Mouse (Mus musculus) gastrocnemius, postnatal 25 days (tissue): ENCODE results near the gene Hist1h4c. TPM values are rescaled to one million over a fixed set of nuclear protein-coding genes. Genes with fewer than 3 reads are reported as not detected.
"Not testable (repeated sequence)": the region's sequence is repeated elsewhere in the genome, so short reads cannot be mapped to it uniquely, and the experiment has no call there.

Experiments used
- DNase-seq: peaks from one replicate; pipeline ENCODE4 v3.0.0; 2022
- total RNA-seq, 2 experiments: library from RNA; stranded (reverse); gene quantifications; 1 replicate in 1 of 2; 2 replicates in 1 of 2; pipeline ENCODE4 v1.2.3; 2021

Hist1h4c gene
- total RNA-seq, 2 experiments from 2014 or later: 53.1 to 63.8 TPM

- DNase-seq: no peak
Observed at GRCm38 (mm10) chr13:23695514-23695913, 2.7 kb downstream of the Hist1h4c start, which contains the start of gene Hist1h1t. Hist1h1t (plus strand) TSS chr13:23695814.

GRCm38 (mm10) chr13:23694956-23695355, 3.3 kb downstream of the Hist1h4c start:
- no peak for DNase-seq

GRCm38 (mm10) chr13:23693856-23694440, 4.3 kb downstream of the Hist1h4c start:
- no peak for DNase-seq

- DNase-seq: no peak
Observed at GRCm38 (mm10) chr13:23689459-23689858, 8.8 kb downstream of the Hist1h4c start.

- no peak for DNase-seq
Observed at GRCm38 (mm10) chr13:23688956-23689355, 9.3 kb downstream of the Hist1h4c start.

- no peak for DNase-seq
Observed at GRCm38 (mm10) chr13:23687907-23688306, 10.3 kb downstream of the Hist1h4c start.

- no peak for DNase-seq
Observed at GRCm38 (mm10) chr13:23687181-23687580, 11.1 kb downstream of the Hist1h4c start.

- no peak for DNase-seq
Observed at GRCm38 (mm10) chr13:23685966-23686365, 12.3 kb downstream of the Hist1h4c start.

GRCm38 (mm10) chr13:23685121-23685861, 13.0 kb downstream of the Hist1h4c start:
- no peak for DNase-seq

GRCm38 (mm10) chr13:23684295-23684945, 13.8 kb downstream of the Hist1h4c start:
- not testable (repeated sequence) for DNase-seq

GRCm38 (mm10) chr13:23683755-23684281, 14.4 kb downstream of the Hist1h4c start, which contains the start of the genes Hist1h2ac and Hist1h2bc:
Hist1h2ac (minus strand) TSS chr13:23683948.
Hist1h2bc (plus strand) TSS chr13:23684199.
- peak; percentile 68 for DNase-seq

- DNase-seq: not testable (repeated sequence)
Observed at GRCm38 (mm10) chr13:23682947-23683754, 15.1 kb downstream of the Hist1h4c start.

- no peak for DNase-seq
Observed at GRCm38 (mm10) chr13:23682623-23682946, 15.7 kb downstream of the Hist1h4c start.

- DNase-seq: no peak
Observed at GRCm38 (mm10) chr13:23681990-23682582, 16.2 kb downstream of the Hist1h4c start.

- DNase-seq: no peak
Observed at GRCm38 (mm10) chr13:23662536-23662935, 35.7 kb downstream of the Hist1h4c start.

GRCm38 (mm10) chr13:23659636-23660366, 38.5 kb downstream of the Hist1h4c start:
- DNase-seq: no peak
